Mouse (Mus musculus) thymus, postnatal 10 days (tissue): Measurements from ENCODE around the gene Fthl17a.

Experiments
- DNase-seq, 2 experiments: peaks; one replicate each; pipeline ENCODE4 v3.0.0; 2021; ENCODE audit warnings: low spot score in 2 of 2

The Fthl17a gene

DNA sequence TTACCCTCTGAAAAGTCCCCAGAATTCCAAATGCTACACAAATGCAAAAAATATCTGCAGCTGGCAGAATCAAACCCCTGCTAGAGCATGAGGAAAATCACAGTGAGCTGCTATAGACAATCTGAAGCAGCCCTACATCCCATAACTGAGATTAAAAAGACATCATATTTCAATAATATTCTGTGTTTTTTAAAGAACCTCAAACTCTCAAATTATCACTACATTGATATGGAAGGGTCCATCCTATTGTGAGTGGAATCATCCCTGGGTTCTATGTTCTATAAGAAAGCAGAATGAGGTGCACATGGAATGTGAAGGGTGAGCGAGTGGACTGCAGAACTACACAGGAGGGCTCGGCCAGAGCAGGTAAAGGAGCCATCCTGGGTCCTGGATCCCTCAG is at the start of gene Fthl17a:
Gene Fthl17a (plus strand): TSS at position 301 of the 400 bp plus-strand sequence.
- no peak for DNase-seq

DNA sequence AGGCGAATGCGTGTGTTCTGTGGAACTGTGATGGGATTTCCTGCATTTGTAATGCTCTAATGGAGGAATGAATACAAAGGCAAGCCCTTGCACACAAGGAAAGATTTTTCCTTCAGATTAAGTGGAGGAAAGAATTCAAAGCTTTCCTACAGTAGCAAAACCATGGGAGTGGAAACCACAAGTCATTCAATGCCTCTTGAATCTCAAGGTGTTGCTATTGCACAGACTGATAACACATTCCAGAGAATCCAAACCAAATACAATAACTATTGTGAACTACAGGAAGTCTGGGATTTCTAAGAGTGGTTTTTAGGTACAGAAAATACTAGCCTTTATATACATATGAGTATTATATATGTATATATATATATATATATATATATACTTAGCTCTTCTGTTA is 42.5 kb upstream of the Fthl17a start:
- DNase-seq = no peak

DNA sequence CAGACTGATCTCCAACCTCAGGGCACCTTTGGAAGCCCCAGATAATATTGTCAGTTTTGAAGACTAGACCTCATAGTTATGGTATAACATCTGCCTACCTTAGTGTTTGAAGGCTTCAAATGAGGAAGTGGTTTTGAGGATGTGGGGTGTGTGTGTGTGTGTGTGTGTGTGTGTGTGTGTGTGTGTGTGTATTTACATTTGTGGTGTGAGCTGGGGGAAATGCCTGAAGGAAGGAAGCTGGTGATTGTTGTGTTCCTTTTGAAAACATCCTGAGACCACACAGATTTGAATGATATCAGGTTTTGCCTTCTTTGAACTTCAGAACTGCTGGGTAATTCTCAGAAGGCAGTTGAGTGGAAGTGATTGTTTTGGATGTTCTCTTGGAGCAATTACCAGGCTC is 22.6 kb upstream of the Fthl17a start:
- peak; percentile 20 for DNase-seq

DNA sequence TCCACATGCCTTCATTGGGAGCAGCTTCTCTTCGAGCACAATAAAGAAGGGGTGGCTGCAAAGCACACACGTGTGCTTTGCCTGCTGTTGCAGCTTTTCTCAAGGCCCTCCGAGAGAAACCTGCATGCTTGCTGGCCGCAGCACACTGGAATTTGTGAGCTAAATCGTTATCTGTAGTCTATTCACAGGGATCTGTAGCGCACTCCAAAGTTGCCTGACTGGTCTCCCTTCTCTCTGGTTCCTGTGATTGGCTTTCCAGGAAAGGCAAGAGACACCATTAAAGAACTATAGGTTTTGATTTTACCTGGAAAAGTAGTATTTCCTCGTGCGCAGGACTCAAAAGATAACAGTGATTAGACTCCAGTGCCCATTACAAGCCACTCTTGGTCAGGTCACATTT is 22.3 kb downstream of the Fthl17a start:
- no peak for DNase-seq

DNA sequence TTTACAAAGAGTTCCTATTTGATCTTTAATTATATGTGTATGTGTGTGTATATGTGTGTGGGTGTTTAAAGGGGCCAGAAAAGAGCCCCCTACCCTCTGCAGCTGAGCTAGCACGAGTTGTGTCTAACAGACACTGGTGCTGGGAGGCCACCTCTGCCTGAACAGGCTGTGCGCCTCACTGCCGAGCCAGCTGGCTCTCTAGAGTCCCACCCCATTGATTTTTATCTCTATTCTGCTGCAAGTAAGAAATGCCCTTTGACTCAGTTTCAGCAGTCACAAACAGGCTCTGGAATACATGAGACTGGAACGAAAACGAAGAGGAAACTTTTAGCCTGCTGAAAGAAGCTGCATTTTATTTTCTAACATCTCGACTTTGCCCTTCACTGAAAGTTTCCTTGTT is 22.8 kb downstream of the Fthl17a start:
- no peak for DNase-seq

DNA sequence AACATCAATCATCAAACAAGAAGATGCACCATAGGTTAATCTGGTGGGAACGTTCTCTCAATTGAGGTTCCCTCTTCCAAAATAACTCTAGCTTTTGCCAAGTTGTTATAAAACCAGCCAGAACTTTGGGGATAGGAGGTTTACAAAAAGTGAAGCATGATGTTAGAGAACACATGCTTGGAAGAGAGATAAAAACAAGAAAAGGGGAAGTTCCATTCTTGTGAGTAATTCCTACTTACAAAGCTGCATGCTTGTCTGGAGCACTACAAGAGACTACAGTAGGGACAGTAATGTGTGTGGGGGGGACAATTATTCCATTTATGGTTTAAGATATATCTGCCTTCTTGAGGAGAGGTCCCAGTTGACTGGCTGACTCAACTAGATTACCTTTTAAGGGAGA is 40.4 kb downstream of the Fthl17a start:
- no peak for DNase-seq

DNA sequence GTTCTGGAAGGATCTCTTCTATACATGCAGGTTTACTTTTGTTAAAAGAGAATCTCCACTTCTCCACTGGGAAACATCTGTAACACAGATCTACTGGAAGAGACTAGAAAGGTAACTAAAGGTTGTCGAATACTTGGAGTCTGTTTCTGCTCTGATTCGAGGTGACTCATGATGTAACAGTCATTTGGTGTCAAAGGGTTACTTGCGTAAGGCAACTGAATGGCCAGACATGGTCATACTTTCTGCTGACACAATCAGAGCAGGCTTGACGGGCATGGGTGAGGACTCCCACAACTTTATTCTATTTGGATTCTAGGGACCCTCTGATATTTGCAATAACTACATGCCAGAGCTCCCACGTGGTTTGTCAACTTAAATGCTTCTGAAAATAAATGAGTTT is 43.3 kb downstream of the Fthl17a start:
- DNase-seq = no peak

DNA sequence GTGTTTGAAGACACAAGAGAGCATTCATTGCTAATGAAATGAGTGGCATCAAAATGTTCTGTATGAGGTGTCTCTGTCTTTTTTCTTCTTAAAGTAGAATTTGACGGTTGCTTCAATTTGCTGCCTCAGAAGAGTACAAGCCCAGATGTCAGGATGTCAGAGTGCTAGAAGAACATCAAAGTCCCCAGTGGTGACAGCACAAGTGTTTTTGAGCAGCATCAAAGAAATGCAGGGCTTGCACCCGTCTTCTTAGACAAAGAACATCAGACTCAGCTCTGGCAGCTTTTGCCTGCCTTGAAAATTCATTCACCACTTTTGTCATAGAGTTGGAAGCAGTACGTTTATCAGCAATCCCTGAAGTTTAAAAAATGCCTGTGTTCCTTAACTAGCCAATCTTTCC is 44.5 kb downstream of the Fthl17a start:
- DNase-seq = peak; percentile 41 to 45

DNA sequence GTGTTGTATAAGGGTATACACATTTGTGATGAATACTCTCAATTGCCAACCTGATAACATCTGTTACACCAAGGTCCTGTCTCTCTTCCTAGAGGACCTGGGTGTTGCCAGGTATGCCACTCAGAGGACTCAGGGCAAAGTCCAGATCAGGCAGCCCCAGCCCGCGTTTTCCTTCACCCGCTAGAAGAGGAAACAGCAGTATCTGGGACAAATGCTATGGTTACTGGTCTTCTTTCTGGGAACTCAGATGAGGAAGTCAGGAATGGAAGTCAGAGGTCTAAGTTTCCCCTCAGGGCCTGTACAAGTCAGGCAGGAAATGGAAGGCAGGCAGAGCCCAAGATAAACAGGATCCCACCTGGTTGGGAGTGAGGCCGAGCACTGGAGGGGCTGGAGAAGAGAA is 55.2 kb downstream of the Fthl17a start:
- no peak for DNase-seq

DNA sequence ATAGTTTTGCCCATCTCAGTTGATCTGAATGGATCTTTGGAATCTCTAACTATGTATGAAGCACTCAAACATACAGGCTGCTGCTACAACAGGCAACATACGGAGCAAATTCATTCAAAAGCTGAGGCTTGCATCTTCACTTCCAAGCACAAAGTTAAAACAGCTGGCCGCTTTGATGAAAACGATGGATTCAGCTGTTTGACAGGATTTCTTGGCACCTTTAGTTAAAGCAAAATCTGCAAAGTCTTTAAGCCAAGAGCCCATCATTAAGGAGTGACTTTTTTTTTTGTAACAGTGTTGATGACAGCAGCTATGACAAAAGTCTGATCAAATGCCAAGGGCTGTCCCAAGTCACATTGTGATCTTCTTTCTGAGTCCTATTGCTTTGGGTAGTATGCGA is 69.1 kb downstream of the Fthl17a start:
- DNase-seq = no peak

DNA sequence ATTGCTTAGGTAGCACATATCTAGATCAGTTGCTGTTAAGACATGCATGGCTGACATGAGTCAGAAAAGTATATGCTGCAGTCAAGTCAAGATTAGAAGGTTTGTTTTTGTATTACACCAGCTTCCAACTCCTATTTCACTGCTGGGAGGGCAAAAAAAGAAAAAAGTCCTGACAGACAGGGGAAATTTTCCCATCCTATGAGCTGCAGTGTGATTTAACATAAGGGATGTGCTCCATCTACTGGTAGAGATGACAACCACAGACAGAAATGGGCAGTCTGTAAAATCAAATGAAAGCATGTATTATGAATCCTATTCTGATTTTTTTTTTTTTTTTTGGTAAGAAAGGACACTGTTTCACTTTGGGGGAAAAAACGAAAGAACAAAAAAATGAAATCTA is 69.7 kb downstream of the Fthl17a start:
- peak in 1 of 2 experiments; percentile 7 for DNase-seq
